ENCODE assay signal across 14 mouse cellular contexts in the genomic region with DNA sequence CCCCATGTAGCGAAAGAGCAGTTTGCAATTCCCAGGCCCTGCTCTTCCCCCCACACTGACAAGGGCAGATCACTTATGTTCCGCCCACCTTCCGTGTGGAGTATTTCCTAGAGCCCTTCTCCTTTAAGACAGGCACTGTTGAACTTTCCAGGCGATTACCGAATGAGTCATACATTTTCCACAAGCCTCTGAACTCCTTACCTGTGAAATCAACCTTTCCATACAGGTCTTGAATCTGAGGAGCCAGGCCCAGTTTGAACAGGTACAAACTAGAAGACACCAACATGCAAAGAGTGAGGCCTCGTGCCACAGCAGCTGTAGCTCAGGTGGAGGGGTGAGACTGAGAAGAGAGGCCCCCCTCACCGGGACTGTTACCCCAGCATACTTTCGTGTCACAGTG.
A peak's percentile ranks its signal among the peaks of the same experiment; 100 is the strongest.
DNase-seq lines count a peak whose midpoint lies in the region; ATAC-seq and TF ChIP-seq lines count a peak whose summit lies in the region.
"Had no signal": no experiment of that assay in that cellular context is flagged by ENCODE, and none has a peak within 500 bp of the region (broad histone marks: within the 10 kb centered on the region; RNA-seq: fewer than 3 reads in every experiment).

No protein-coding gene starts in this region.

- peaks cover 44% of the 10 kb centered on the region for H3K4me1 ChIP-seq in heart, embryonic 12.5 days (replicated peaks)
- H3K4me1 ChIP-seq in CH12.LX (ENCODE audit: control insufficient read depth in 1 of 2, insufficient read depth in 2 of 2) = peaks cover 21 to 53% of the 10 kb centered on the region in 2 experiments
- peaks cover 2% of the 10 kb centered on the region; the same call in 1 of the 2 replicates for H3K4me1 ChIP-seq in neural tube, embryonic 15.5 days
- H3K4me1 ChIP-seq in forebrain, embryonic 14.5 days (ENCODE audit: control insufficient read depth, insufficient read depth, low read length) = peaks cover 9% of the 10 kb centered on the region
- no peaks in the 10 kb centered on the region; the same call in 1 of the 2 replicates for H3K4me1 ChIP-seq in forebrain, embryonic 11.5 days (replicated peaks; ENCODE audit: control insufficient read depth, insufficient read depth, low read length)

- peaks cover 10% of the 10 kb centered on the region for H3K79me2 ChIP-seq in CH12.LX (replicated peaks; ENCODE audit: control insufficient read depth, extremely low read depth, insufficient read depth, poor library complexity, severe bottlenecking)

- H3K9me3 ChIP-seq in heart, embryonic 12.5 days (replicated peaks) = no peaks in the 10 kb centered on the region
- no peaks in the 10 kb centered on the region for H3K9me3 ChIP-seq in CH12.LX (replicated peaks; ENCODE audit: low read length)
- H3K9me3 ChIP-seq in neural tube, embryonic 15.5 days (replicated peaks) = no peaks in the 10 kb centered on the region
- H3K9me3 ChIP-seq in forebrain, embryonic 14.5 days (replicated peaks; ENCODE audit: control insufficient read depth, low read length) = no peaks in the 10 kb centered on the region
- H3K9me3 ChIP-seq in forebrain, embryonic 11.5 days (ENCODE audit: control insufficient read depth, low read length) = no peaks in the 10 kb centered on the region
- H3K9me3 ChIP-seq: limb, embryonic 13.5 days had no signal

- H3K4me2 ChIP-seq in heart, embryonic 12.5 days = no peak overlapping the region
- H3K4me2 ChIP-seq in CH12.LX (ENCODE audit: insufficient read depth, low read depth, poor library complexity, severe bottlenecking) = no peak overlapping the region
- no peak overlapping the region for H3K4me2 ChIP-seq in neural tube, embryonic 15.5 days
- no peak overlapping the region for H3K4me2 ChIP-seq in forebrain, embryonic 14.5 days (ENCODE audit: low read length)
- no peak overlapping the region for H3K4me2 ChIP-seq in forebrain, embryonic 11.5 days (ENCODE audit: low read depth, low read length, severe bottlenecking)
- H3K4me2 ChIP-seq: hindbrain, embryonic 14.5 days; limb, embryonic 13.5 days had no signal

- in situ Hi-C loops in CH12.LX (cut with MboI; ENCODE audit: low pct_ligation_motif_present, low pct_unique_long_range_greater_than_20kb, low sequenced_read_pairs) = no loop called here

- no peak for DNase-seq in heart, postnatal 14 days
- no peak for DNase-seq in CH12.LX (ENCODE audit: extremely low read depth)
- DNase-seq in kidney, adult 9 months = peak; percentile 57
- DNase-seq in lung, postnatal 25 days (ENCODE audit: low spot score) = peak; percentile 77
- DNase-seq in forebrain, embryonic 14.5 days (ENCODE audit: low spot score) = no peak
- DNase-seq in forebrain, embryonic 11.5 days (ENCODE audit: low spot score) = no peak
- DNase-seq: adrenal gland, adult 2 months; cerebellum, postnatal 36 days; layer of hippocampus, postnatal 36 days had no signal

- H3K9ac ChIP-seq in heart, embryonic 12.5 days = peak overlapping the region; percentile 45; the same call in 1 of the 2 replicates
- H3K9ac ChIP-seq in CH12.LX (ENCODE audit: insufficient read depth, low read depth) = no peak overlapping the region
- H3K9ac ChIP-seq in neural tube, embryonic 15.5 days (replicated peaks) = no peak overlapping the region
- H3K9ac ChIP-seq in forebrain, embryonic 14.5 days (ENCODE audit: low read length) = no peak overlapping the region
- no peak overlapping the region for H3K9ac ChIP-seq in forebrain, embryonic 11.5 days (ENCODE audit: low read length)
- H3K9ac ChIP-seq: hindbrain, embryonic 14.5 days; limb, embryonic 13.5 days had no signal

- dilution Hi-C loops in CH12.LX (cut with MboI; ENCODE audit: extremely low pct_ligation_motif_present, extremely low pct_unique_long_range_greater_than_20kb, low sequenced_read_pairs) = no loop called here

- ATAC-seq in heart, embryonic 12.5 days (ENCODE audit: insufficient number of reproducible peaks, low FRiP score) = no peak
- no peak for ATAC-seq in neural tube, embryonic 15.5 days (ENCODE audit: low FRiP score)
- ATAC-seq in forebrain, embryonic 14.5 days = no peak
- no peak for ATAC-seq in forebrain, embryonic 11.5 days (replicated peaks; ENCODE audit: low FRiP score)
- ATAC-seq: Patski had no signal

- intact Hi-C loops in heart, postnatal 14 days (cut with DNase I) = no loop called here

- no peak for TF ChIP-seq POLR2A in CH12.LX (IDR thresholded peaks at IDR 0.05; ENCODE audit: low read depth, low read length)

- peaks cover 58% of the 10 kb centered on the region for H3K36me3 ChIP-seq in heart, embryonic 12.5 days
- peaks cover 52 to 94% of the 10 kb centered on the region in 2 experiments for H3K36me3 ChIP-seq in CH12.LX (replicated peaks in 1 of 2; ENCODE audit: control insufficient read depth in 1 of 2, insufficient read depth in 1 of 2, low read length in 1 of 2)
- H3K36me3 ChIP-seq in neural tube, embryonic 15.5 days = peaks cover 20% of the 10 kb centered on the region
- H3K36me3 ChIP-seq in forebrain, embryonic 14.5 days (ENCODE audit: control insufficient read depth, insufficient read depth, low read length) = peaks cover 5% of the 10 kb centered on the region
- H3K36me3 ChIP-seq in forebrain, embryonic 11.5 days (ENCODE audit: control insufficient read depth, insufficient read depth, low read length) = no peaks in the 10 kb centered on the region; the same call in 1 of the 2 replicates

- peak overlapping the region; percentile 39 for H3K27ac ChIP-seq in heart, embryonic 12.5 days (ENCODE audit: poor library complexity, severe bottlenecking)
- no peak overlapping the region for H3K27ac ChIP-seq in CH12.LX (ENCODE audit: insufficient read depth, low read depth)
- H3K27ac ChIP-seq in neural tube, embryonic 15.5 days (replicated peaks) = no peak overlapping the region
- no peak overlapping the region for H3K27ac ChIP-seq in forebrain, embryonic 14.5 days (ENCODE audit: low read depth, low read length)
- H3K27ac ChIP-seq in forebrain, embryonic 11.5 days (ENCODE audit: low read depth, low read length) = no peak overlapping the region
- H3K27ac ChIP-seq: hindbrain, embryonic 14.5 days; limb, embryonic 13.5 days had no signal

- 69% methylated on average over 8 of the region's 8 CpGs for WGBS in heart, embryonic 12.5 days
- 88% methylated on average over 8 of the region's 8 CpGs for WGBS in neural tube, embryonic 15.5 days
- WGBS in forebrain, embryonic 14.5 days = 84% methylated on average over 8 of the region's 8 CpGs
- 84% methylated on average over 8 of the region's 8 CpGs for WGBS in forebrain, embryonic 11.5 days

- TF ChIP-seq RAD21 in CH12.LX (IDR thresholded peaks at IDR 0.05; ENCODE audit: low read depth, low read length) = no peak

- H3K27me3 ChIP-seq in heart, embryonic 12.5 days (replicated peaks) = no peaks in the 10 kb centered on the region
- no peaks in the 10 kb centered on the region for H3K27me3 ChIP-seq in CH12.LX (replicated peaks)
- H3K27me3 ChIP-seq in neural tube, embryonic 15.5 days (replicated peaks) = no peaks in the 10 kb centered on the region
- no peaks in the 10 kb centered on the region for H3K27me3 ChIP-seq in forebrain, embryonic 14.5 days (replicated peaks; ENCODE audit: control insufficient read depth, insufficient read depth, low read length)
- no peaks in the 10 kb centered on the region for H3K27me3 ChIP-seq in forebrain, embryonic 11.5 days (ENCODE audit: control insufficient read depth, insufficient read depth, low read length)
- H3K27me3 ChIP-seq: limb, embryonic 13.5 days; Patski had no signal

- H3K4me3 ChIP-seq in heart, embryonic 12.5 days = no peak overlapping the region
- no peak overlapping the region for H3K4me3 ChIP-seq in CH12.LX (replicated peaks in 1 of 3; ENCODE audit: low read depth in 2 of 3, low read length in 2 of 3, poor library complexity in 1 of 3)
- no peak overlapping the region for H3K4me3 ChIP-seq in neural tube, embryonic 15.5 days (replicated peaks)
- H3K4me3 ChIP-seq in forebrain, embryonic 14.5 days (ENCODE audit: low read depth, low read length) = no peak overlapping the region
- H3K4me3 ChIP-seq in forebrain, embryonic 11.5 days (ENCODE audit: low read depth, low read length) = no peak overlapping the region
- H3K4me3 ChIP-seq: limb, embryonic 13.5 days had no signal

- 0 out of 2 replicates have a peak, but pooled peaks have one; percentile 31 for TF ChIP-seq EP300 in CH12.LX (IDR thresholded peaks at IDR 0.05; ENCODE audit: low read length)

- TF ChIP-seq CTCF in CH12.LX (conservative IDR thresholded peaks at IDR 0.05 in 1 of 2, IDR thresholded peaks at IDR 0.05 in 1 of 2; ENCODE audit: low read depth in 2 of 2, low read length in 2 of 2) = no peak

TF ChIP-seq in CH12.LX, 34 proteins besides CTCF, POLR2A, EP300 and RAD21:
- TF ChIP-seq JUN (IDR thresholded peaks at IDR 0.05; ENCODE audit: insufficient read depth, low read depth, low read length) = peak; percentile 27; the same call in 1 of the 2 replicates
- TF ChIP-seq ZNF384 (IDR thresholded peaks at IDR 0.05; ENCODE audit: low read depth, low read length) = 0 out of 2 replicates have a peak, but pooled peaks have one; percentile 20
- TF ChIP-seq ELF1 (IDR thresholded peaks at IDR 0.05; ENCODE audit: low read depth, low read length) = no peak
- 0 out of 2 replicates have a peak, but pooled peaks have one; percentile 23 for TF ChIP-seq BHLHE40 (IDR thresholded peaks at IDR 0.05; ENCODE audit: low read depth, low read length)
- TF ChIP-seq ETS1 (conservative IDR thresholded peaks at IDR 0.05; ENCODE audit: low read depth, low read length) = no peak; the same call in 1 of the 2 replicates

Comparison
In these comparisons a context has a peak if more than half of its experiments do, and no peak if none do; other contexts are left out.
1. DNase-seq: peak in kidney, adult 9 months (single experiment) and lung, postnatal 25 days (single experiment); none in heart, postnatal 14 days (0 of 2), CH12.LX (single experiment), forebrain, embryonic 14.5 days (single experiment) and forebrain, embryonic 11.5 days (single experiment).